Mouse (Mus musculus) cerebellum, adult 2 months (tissue): ENCODE measurements at regions not wholly inside any gene's neighbourhood (a gene's known extent, or its start where the extent isn't known, plus 50 kb on each side); places are given as distances from the start of the nearest gene placed in this dataset.

Experiments used
- CTCF ChIP-seq: fragments of 200-500 bp; IDR thresholded peaks from 2 replicates; pipeline ENCODE4 v1.5.1; 2011; ENCODE audit warnings: low read depth, mild to moderate bottlenecking, control low read depth, low read length, moderate library complexity, borderline replicate concordance; ENCODE audit not compliant: insufficient read depth
- POLR2A ChIP-seq: fragments of 200-500 bp; IDR thresholded peaks from 2 replicates; pipeline ENCODE4 v1.6.1; 2011; ENCODE audit warnings: low read length, control low read depth, borderline replicate concordance; ENCODE audit not compliant: insufficient read depth

DNA sequence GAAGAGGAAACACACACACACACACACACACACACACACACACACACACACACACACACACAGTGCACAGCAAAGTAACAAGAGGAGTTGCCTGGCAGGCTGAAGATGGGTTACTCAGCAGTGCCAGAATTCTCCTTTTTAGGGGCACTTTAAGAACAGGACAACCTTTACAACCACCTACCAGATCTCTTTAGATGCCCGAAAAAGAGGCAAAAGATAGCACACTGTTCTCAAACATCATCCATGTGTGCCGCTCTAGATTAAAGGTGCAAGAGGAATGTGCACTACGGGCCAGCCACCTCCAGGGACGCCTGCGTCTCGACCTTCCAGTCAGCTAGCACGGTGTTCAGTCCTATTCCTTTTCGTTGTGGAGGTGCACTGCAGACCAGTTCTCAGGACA is 247.7 kb downstream of the Ipo11 start:
- TF ChIP-seq CTCF (no peak), POLR2A (no peak)
